Comparison of ENCODE assay signal across 7 mouse cellular contexts in genomic region chr11:104624791-104625391, GRCm38 (mm10). TPM values are rescaled to one million over a fixed set of nuclear protein-coding genes. Genes with fewer than 3 reads are reported as not detected.
A peak's percentile ranks its signal among the peaks of the same experiment; 100 is the strongest.
DNase-seq lines count a peak whose midpoint lies in the region; ATAC-seq and TF ChIP-seq lines count a peak whose summit lies in the region.

No protein-coding gene starts in this region.

- H3K36me3 ChIP-seq in E14TG2a.4 (ENCODE audit: insufficient read depth, low read length) = no peaks in the 10 kb centered on the region
- H3K36me3 ChIP-seq in embryonic facial prominence, embryonic 13.5 days = no peaks in the 10 kb centered on the region

- peaks cover 62% of the 10 kb centered on the region for H3K4me1 ChIP-seq in E14TG2a.4 (replicated peaks; ENCODE audit: low read depth, low read length)
- peaks cover 26% of the 10 kb centered on the region for H3K4me1 ChIP-seq in embryonic facial prominence, embryonic 13.5 days

- no peak overlapping the region for H3K9ac ChIP-seq in embryonic facial prominence, embryonic 13.5 days

- H3K9me3 ChIP-seq in E14TG2a.4 (ENCODE audit: low read length) = no peaks in the 10 kb centered on the region
- H3K9me3 ChIP-seq in embryonic facial prominence, embryonic 13.5 days = no peaks in the 10 kb centered on the region

- DNase-seq in 3T3-L1 (ENCODE audit: low read depth, low spot score) = peak; percentile 84
- peak; percentile 61 to 67 for DNase-seq in heart, postnatal 14 days
- DNase-seq in lung, postnatal 4 days = peak; percentile 52 to 69
- no peak for DNase-seq in right cerebral cortex, postnatal 25 days
- DNase-seq in spleen, postnatal 10 days (ENCODE audit: low spot score in 2 of 2) = no peak

- peak overlapping the region; percentile 14; the same call in 1 of the 2 replicates for H3K4me3 ChIP-seq in E14TG2a.4 (replicated peaks; ENCODE audit: low read length)
- H3K4me3 ChIP-seq in embryonic facial prominence, embryonic 13.5 days = peak overlapping the region; percentile 9

- peak overlapping the region; percentile 47 for H3K4me2 ChIP-seq in embryonic facial prominence, embryonic 13.5 days

- 0 out of 2 replicates have a peak, but pooled peaks have one; percentile 53 for ATAC-seq in embryonic facial prominence, embryonic 13.5 days (ENCODE audit: insufficient number of reproducible peaks, insufficient read depth, low FRiP score, low TSS enrichment, low read depth)

- intact Hi-C loops in heart, postnatal 14 days (cut with DNase I) = no loop called here

- WGBS in embryonic facial prominence, embryonic 13.5 days = 16% methylated on average over 6 of the region's 6 CpGs

- H3K27me3 ChIP-seq in E14TG2a.4 (ENCODE audit: insufficient read depth, low read length) = no peaks in the 10 kb centered on the region
- no peaks in the 10 kb centered on the region for H3K27me3 ChIP-seq in embryonic facial prominence, embryonic 13.5 days

- no peak for TF ChIP-seq CTCF in E14TG2a.4 (conservative IDR thresholded peaks at IDR 0.05; ENCODE audit: low read length)

- peak overlapping the region; percentile 80 for H3K27ac ChIP-seq in embryonic facial prominence, embryonic 13.5 days

RNA-seq across cellular contexts. Expression of gene Itgb3, which starts 17.1 kb away (rescaled TPM):
- polyA plus RNA-seq in embryonic facial prominence, embryonic 13.5 days (2015; fragmentation: Nextera tagmentation; extraction: Ambion mirVana) = 3.9 and 4.2 TPM in 2 replicates
- total RNA-seq in heart, postnatal 14 days (2021) = 1 to 10 TPM; 4.8 to 4.9 TPM

Comparison
In these comparisons a context has a peak if more than half of its experiments do, and no peak if none do; other contexts are left out.
1. DNase-seq: peak in 3T3-L1 (single experiment), heart, postnatal 14 days (2 of 2) and lung, postnatal 4 days (2 of 2); none in right cerebral cortex, postnatal 25 days (single experiment) and spleen, postnatal 10 days (0 of 2).